Mouse (Mus musculus) cortical plate, adult 2 months (tissue): ENCODE results near the gene Aff3. TPM values are rescaled to one million over a fixed set of nuclear protein-coding genes. Genes with fewer than 3 reads are reported as not detected.

Experiments
- H3K27ac ChIP-seq: fragments of 200-500 bp; 2 replicates; pipeline ENCODE4 v1.5.1; 2012; ENCODE audit warnings: low read length, control low read depth, inconsistent platforms; ENCODE audit not compliant: insufficient read depth
- H3K4me1 ChIP-seq: fragments of 200-500 bp; 2 replicates; pipeline ENCODE4 v1.6.1; 2011; ENCODE audit warnings: low read length; ENCODE audit not compliant: control insufficient read depth, insufficient read depth
- H3K4me3 ChIP-seq: fragments of 200-500 bp; 2 replicates; pipeline ENCODE4 v1.5.1; 2011; ENCODE audit warnings: mild to moderate bottlenecking, low read length, control low read depth; ENCODE audit not compliant: insufficient read depth
- CTCF ChIP-seq: fragments of 200-500 bp; IDR thresholded peaks from 2 replicates; pipeline ENCODE4 v1.5.1; 2011; ENCODE audit warnings: mild to moderate bottlenecking, control low read depth, low read length; ENCODE audit not compliant: insufficient read depth; ENCODE audit errors: extremely low read depth
- POLR2A ChIP-seq: fragments of 200-500 bp; IDR thresholded peaks from 2 replicates; pipeline ENCODE4 v1.6.1; 2011; ENCODE audit warnings: mild to moderate bottlenecking, low read length, control low read depth; ENCODE audit not compliant: insufficient read depth; ENCODE audit errors: extremely low read depth
- polyA plus RNA-seq: library from polyadenylated mRNA; depleted of rRNA; stranded (reverse); fragments of >200 nt; gene quantifications from 2 replicates; pipeline ENCODE4 v1.2.3, GENCODE M21; 2012

Gene Aff3
- polyA plus RNA-seq, 1 experiment, result 24.1 TPM

- no peak overlapping the region for H3K27ac ChIP-seq
- TF ChIP-seq CTCF (no peak), POLR2A (no peak)
- peaks cover 2% of the 10 kb centered on the region; the same call in 1 of the 2 replicates for H3K4me1 ChIP-seq
- H3K4me3 ChIP-seq, result no peak overlapping the region
Measured at GRCm38 (mm10) chr1:38683158-38683721, 18.5 kb upstream of the Aff3 start.

- Histone ChIP-seq H3K27ac (no peak overlapping the region), H3K4me3 (no peak overlapping the region), H3K4me1 (peaks cover 2% of the 10 kb centered on the region; the same call in 1 of the 2 replicates)
- TF ChIP-seq CTCF (no peak), POLR2A (no peak)
Measured at GRCm38 (mm10) chr1:38679890-38680289, 15.1 kb upstream of the Aff3 start.

DNA sequence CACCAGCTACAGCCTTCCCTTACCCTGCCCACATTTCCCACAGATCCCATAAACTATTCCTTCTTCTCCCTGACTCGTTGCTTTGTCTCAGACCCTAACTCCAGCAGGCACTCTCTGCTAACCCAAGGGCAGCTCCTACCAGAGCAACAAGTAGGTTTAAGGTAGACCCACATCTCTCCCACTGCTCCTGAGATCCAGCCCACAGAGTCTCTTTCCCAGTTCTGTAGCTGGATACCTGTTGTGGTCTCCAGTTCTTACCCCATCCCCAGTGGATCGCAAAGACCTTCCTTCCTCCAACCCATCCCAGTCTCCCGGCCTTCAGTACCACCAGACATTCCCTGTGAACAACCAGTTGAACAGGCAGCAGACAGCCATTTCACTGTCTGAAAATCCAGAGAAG is 7.0 kb upstream of the Aff3 start:
- TF ChIP-seq POLR2A (no peak), CTCF (no peak)
- no peak overlapping the region for H3K27ac ChIP-seq
- H3K4me1 ChIP-seq, result no peaks in the 10 kb centered on the region
- no peak overlapping the region for H3K4me3 ChIP-seq

- Histone ChIP-seq H3K27ac (no peak overlapping the region), H3K4me1 (no peaks in the 10 kb centered on the region), H3K4me3 (no peak overlapping the region)
- no peak for TF ChIP-seq POLR2A
- no peak for TF ChIP-seq CTCF
Measured at GRCm38 (mm10) chr1:38671019-38671418, 6.3 kb upstream of the Aff3 start.

- TF ChIP-seq POLR2A (no peak), CTCF (no peak)
- no peaks in the 10 kb centered on the region for H3K4me1 ChIP-seq
- H3K4me3 ChIP-seq, result no peak overlapping the region
- no peak overlapping the region for H3K27ac ChIP-seq
Measured at GRCm38 (mm10) chr1:38668327-38668726, 3.6 kb upstream of the Aff3 start.

GRCm38 (mm10) chr1:38667892-38668291 is 3.1 kb upstream of the Aff3 start:
- Histone ChIP-seq H3K27ac (no peak overlapping the region), H3K4me1 (no peaks in the 10 kb centered on the region), H3K4me3 (no peak overlapping the region)
- TF ChIP-seq CTCF, result no peak
- TF ChIP-seq POLR2A, result no peak

GRCm38 (mm10) chr1:38666766-38667118 is 2.0 kb upstream of the Aff3 start:
- TF ChIP-seq CTCF, result no peak
- TF ChIP-seq POLR2A, result no peak
- Histone ChIP-seq H3K4me3 (no peak overlapping the region), H3K4me1 (no peaks in the 10 kb centered on the region), H3K27ac (no peak overlapping the region)

GRCm38 (mm10) chr1:38666111-38666765 is 1.5 kb upstream of the Aff3 start:
- no peaks in the 10 kb centered on the region for H3K4me1 ChIP-seq
- no peak for TF ChIP-seq CTCF
- TF ChIP-seq POLR2A, result no peak
- no peak overlapping the region for H3K27ac ChIP-seq
- H3K4me3 ChIP-seq, result no peak overlapping the region

DNA sequence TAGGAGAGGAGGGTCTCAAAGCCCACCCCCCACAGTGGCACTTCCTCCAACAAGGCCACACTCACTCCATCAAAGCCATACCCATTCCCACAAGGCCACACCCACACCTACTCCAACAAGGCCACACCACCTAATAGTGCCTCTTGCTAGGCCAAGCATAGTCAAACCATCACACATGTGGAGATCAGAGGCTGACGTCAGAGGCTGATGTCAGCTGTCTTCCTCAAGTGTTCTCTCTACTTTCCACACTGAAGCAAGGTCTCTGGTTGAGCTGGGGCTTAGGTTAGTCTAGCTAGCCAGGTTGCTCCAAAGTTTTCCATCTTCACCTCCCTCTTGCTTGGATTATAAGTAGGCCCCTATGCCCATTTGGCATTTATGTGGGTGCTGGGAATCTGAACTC is 856 bp upstream of the Aff3 start:
- Histone ChIP-seq H3K4me1 (no peaks in the 10 kb centered on the region), H3K27ac (no peak overlapping the region), H3K4me3 (no peak overlapping the region)
- TF ChIP-seq CTCF, result no peak
- TF ChIP-seq POLR2A, result no peak

- H3K4me1 ChIP-seq, result no peaks in the 10 kb centered on the region
- TF ChIP-seq POLR2A (no peak), CTCF (no peak)
- H3K4me3 ChIP-seq, result no peak overlapping the region
- H3K27ac ChIP-seq, result no peak overlapping the region
Measured at GRCm38 (mm10) chr1:38664261-38664660, 494 bp downstream of the Aff3 start.
